In the genomic region with DNA sequence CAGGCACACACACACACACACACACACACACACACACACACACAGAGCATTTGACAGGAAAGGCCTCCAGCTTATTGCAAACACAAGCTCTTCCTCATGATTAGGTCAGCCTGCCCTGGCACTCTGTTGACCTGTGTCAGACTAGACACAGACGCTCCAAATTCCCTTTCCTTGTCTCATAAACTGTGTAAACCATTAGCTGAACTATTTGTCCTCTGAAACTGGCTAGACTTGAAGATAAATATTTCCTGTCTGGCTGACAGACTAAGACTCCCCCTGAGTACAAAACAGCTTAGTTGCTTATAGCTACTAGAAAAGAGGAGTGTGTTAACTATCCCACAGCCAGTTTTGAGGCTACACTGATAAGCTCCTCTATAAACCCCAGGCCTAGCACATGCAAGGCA, we compare ENCODE assay signal across 11 mouse cellular contexts. TPM values are rescaled to one million over a fixed set of nuclear protein-coding genes. Genes with fewer than 3 reads are reported as not detected.
DNase-seq lines count a peak whose midpoint lies in the region; ATAC-seq and TF ChIP-seq lines count a peak whose summit lies in the region.
"Had no signal": no experiment of that assay in that cellular context is flagged by ENCODE, and none has a peak within 500 bp of the region (broad histone marks: within the 10 kb centered on the region; RNA-seq: fewer than 3 reads in every experiment).

No protein-coding gene starts in this region.

- no peak for TF ChIP-seq POLR2A in lung, adult 2 months (IDR thresholded peaks at IDR 0.05; ENCODE audit: borderline replicate concordance, extremely low read depth, low read depth, low read length)

- no peak for TF ChIP-seq CTCF in lung, adult 2 months (IDR thresholded peaks at IDR 0.05; ENCODE audit: insufficient read depth, low read length)

- H3K36me3 ChIP-seq in heart, embryonic 12.5 days, result no peaks in the 10 kb centered on the region
- H3K36me3 ChIP-seq in stomach, embryonic 16.5 days (ENCODE audit: control insufficient read depth, insufficient read depth, low read length), result no peaks in the 10 kb centered on the region
- no peaks in the 10 kb centered on the region for H3K36me3 ChIP-seq in hindbrain, embryonic 13.5 days
- H3K36me3 ChIP-seq: neural tube, embryonic 13.5 days had no signal

- ATAC-seq in heart, embryonic 12.5 days (ENCODE audit: insufficient number of reproducible peaks, low FRiP score), result peak; percentile 57
- ATAC-seq in stomach, embryonic 16.5 days (ENCODE audit: insufficient read depth, low FRiP score), result peak; percentile 66; the same call in 1 of the 2 replicates
- no peak for ATAC-seq in hindbrain, embryonic 13.5 days (ENCODE audit: low FRiP score)
- ATAC-seq in frontal cortex, adult (ENCODE audit: low TSS enrichment), result no peak

- H3K27me3 ChIP-seq in heart, embryonic 12.5 days (replicated peaks), result no peaks in the 10 kb centered on the region
- H3K27me3 ChIP-seq in stomach, embryonic 16.5 days (ENCODE audit: control insufficient read depth, insufficient read depth, low read length), result no peaks in the 10 kb centered on the region
- no peaks in the 10 kb centered on the region for H3K27me3 ChIP-seq in hindbrain, embryonic 13.5 days
- H3K27me3 ChIP-seq: neural tube, embryonic 13.5 days had no signal

- no peaks in the 10 kb centered on the region for H3K9me3 ChIP-seq in heart, embryonic 12.5 days (replicated peaks)
- no peaks in the 10 kb centered on the region for H3K9me3 ChIP-seq in stomach, embryonic 16.5 days (replicated peaks; ENCODE audit: control insufficient read depth, low read length)
- H3K9me3 ChIP-seq in hindbrain, embryonic 13.5 days, result no peaks in the 10 kb centered on the region
- H3K9me3 ChIP-seq: neural tube, embryonic 13.5 days had no signal

- H3K9ac ChIP-seq in heart, embryonic 12.5 days, result no peak overlapping the region
- H3K9ac ChIP-seq in stomach, embryonic 16.5 days (ENCODE audit: low read length), result no peak overlapping the region
- no peak overlapping the region for H3K9ac ChIP-seq in hindbrain, embryonic 13.5 days
- H3K9ac ChIP-seq: liver, embryonic 14.5 days; neural tube, embryonic 13.5 days had no signal

- H3K4me1 ChIP-seq in lung, adult 2 months (ENCODE audit: control insufficient read depth, insufficient read depth, low read length), result peaks cover 5% of the 10 kb centered on the region; the same call in 1 of the 2 replicates
- peaks cover 14% of the 10 kb centered on the region for H3K4me1 ChIP-seq in heart, embryonic 12.5 days (replicated peaks)
- H3K4me1 ChIP-seq in stomach, embryonic 16.5 days (ENCODE audit: control insufficient read depth, insufficient read depth, low read length), result peaks cover 10% of the 10 kb centered on the region
- H3K4me1 ChIP-seq in hindbrain, embryonic 13.5 days (replicated peaks), result no peaks in the 10 kb centered on the region
- H3K4me1 ChIP-seq: neural tube, embryonic 13.5 days had no signal

- H3K27ac ChIP-seq in heart, embryonic 12.5 days (ENCODE audit: poor library complexity, severe bottlenecking), result peak overlapping the region; percentile 60
- peak overlapping the region; percentile 49; the same call in 1 of the 2 replicates for H3K27ac ChIP-seq in stomach, embryonic 16.5 days (ENCODE audit: low read length)
- no peak overlapping the region for H3K27ac ChIP-seq in hindbrain, embryonic 13.5 days
- H3K27ac ChIP-seq: gastrocnemius, adult 2 months; liver, embryonic 14.5 days; neural tube, embryonic 13.5 days had no signal

- H3K4me3 ChIP-seq in lung, adult 2 months (replicated peaks; ENCODE audit: extremely low read depth, low read depth, low read length), result no peak overlapping the region
- H3K4me3 ChIP-seq in heart, embryonic 12.5 days, result no peak overlapping the region
- H3K4me3 ChIP-seq in stomach, embryonic 16.5 days (replicated peaks; ENCODE audit: low read length), result no peak overlapping the region
- no peak overlapping the region for H3K4me3 ChIP-seq in hindbrain, embryonic 13.5 days
- H3K4me3 ChIP-seq: gastrocnemius, adult 2 months; neural tube, embryonic 13.5 days had no signal

- no peak overlapping the region for H3K4me2 ChIP-seq in heart, embryonic 12.5 days
- no peak overlapping the region for H3K4me2 ChIP-seq in stomach, embryonic 16.5 days (ENCODE audit: low read depth, low read length)
- H3K4me2 ChIP-seq in hindbrain, embryonic 13.5 days, result no peak overlapping the region
- H3K4me2 ChIP-seq: neural tube, embryonic 13.5 days had no signal

- 12% methylated on average over 1 of the region's 1 CpGs for WGBS in lung, adult 2 months
- WGBS in heart, embryonic 12.5 days, result 29% methylated on average over 1 of the region's 1 CpGs
- WGBS in stomach, embryonic 16.5 days, result 5% methylated on average over 1 of the region's 1 CpGs
- 80% methylated on average over 1 of the region's 1 CpGs for WGBS in hindbrain, embryonic 13.5 days

- DNase-seq in lung, adult 18-20 months, result peak; percentile 55 to 78
- DNase-seq in lung, adult 2 months, result no peak
- peak; percentile 49 to 73 for DNase-seq in kidney, postnatal 25 days
- DNase-seq in layer of hippocampus, adult 9-11 months, result no peak
- DNase-seq: gastrocnemius, adult 2 months had no signal

RNA-seq across cellular contexts. Expression of gene Zcchc10, which starts 9.7 kb away (rescaled TPM):
- 3.0 and 5.1 TPM in 2 replicates for polyA plus RNA-seq in lung, adult 2 months (2012; rRNA removed)
- polyA plus RNA-seq in heart, embryonic 12.5 days (2016; fragmentation: Nextera tagmentation; extraction: Ambion mirVana), result 14.0 and 16.5 TPM in 2 replicates
- 18.7 and 19.5 TPM in 2 replicates for polyA plus RNA-seq in stomach, embryonic 16.5 days (2015; fragmentation: Nextera tagmentation; extraction: Ambion mirVana)
- polyA plus RNA-seq in hindbrain, embryonic 13.5 days (2015; fragmentation: Nextera tagmentation; extraction: Ambion mirVana), result 16.1 and 17.8 TPM in 2 replicates

RNA-seq across cellular contexts. Expression of gene Hspa4, which starts 14.5 kb away (rescaled TPM):
- 22.0 and 24.9 TPM in 2 replicates for polyA plus RNA-seq in lung, adult 2 months (2012; rRNA removed)
- 82.4 and 84.2 TPM in 2 replicates for polyA plus RNA-seq in heart, embryonic 12.5 days (2016; fragmentation: Nextera tagmentation; extraction: Ambion mirVana)
- polyA plus RNA-seq in stomach, embryonic 16.5 days (2015; fragmentation: Nextera tagmentation; extraction: Ambion mirVana), result 67.9 and 69.2 TPM in 2 replicates
- polyA plus RNA-seq in hindbrain, embryonic 13.5 days (2015; fragmentation: Nextera tagmentation; extraction: Ambion mirVana), result 51.5 and 52.8 TPM in 2 replicates

RNA-seq across cellular contexts. Expression of gene Aff4, which starts 35.9 kb away (rescaled TPM):
- 14.0 and 20.4 TPM in 2 replicates for polyA plus RNA-seq in lung, adult 2 months (2012; rRNA removed)
- 53.0 and 53.9 TPM in 2 replicates for polyA plus RNA-seq in heart, embryonic 12.5 days (2016; fragmentation: Nextera tagmentation; extraction: Ambion mirVana)
- 20.5 and 21.1 TPM in 2 replicates for polyA plus RNA-seq in stomach, embryonic 16.5 days (2015; fragmentation: Nextera tagmentation; extraction: Ambion mirVana)
- polyA plus RNA-seq in hindbrain, embryonic 13.5 days (2015; fragmentation: Nextera tagmentation; extraction: Ambion mirVana), result 71.5 and 73.4 TPM in 2 replicates

Comparison
In these comparisons a context has a peak if more than half of its experiments do, and no peak if none do; other contexts are left out.
1. DNase-seq: peak in lung, adult 18-20 months (2 of 2) and kidney, postnatal 25 days (2 of 2); none in lung, adult 2 months (single experiment) and layer of hippocampus, adult 9-11 months (single experiment).
2. ATAC-seq: peak in heart, embryonic 12.5 days (single experiment) and stomach, embryonic 16.5 days (single experiment); none in hindbrain, embryonic 13.5 days (single experiment) and frontal cortex, adult (single experiment).